Mouse (Mus musculus): Measurements from ENCODE around the gene Dusp15. TPM values are rescaled to one million over a fixed set of nuclear protein-coding genes. Genes with fewer than 3 reads are reported as not detected.

Gene Dusp15
- total RNA-seq, 2 experiments from 2014 or later, result 23.2 to 28.3 TPM

DNA sequence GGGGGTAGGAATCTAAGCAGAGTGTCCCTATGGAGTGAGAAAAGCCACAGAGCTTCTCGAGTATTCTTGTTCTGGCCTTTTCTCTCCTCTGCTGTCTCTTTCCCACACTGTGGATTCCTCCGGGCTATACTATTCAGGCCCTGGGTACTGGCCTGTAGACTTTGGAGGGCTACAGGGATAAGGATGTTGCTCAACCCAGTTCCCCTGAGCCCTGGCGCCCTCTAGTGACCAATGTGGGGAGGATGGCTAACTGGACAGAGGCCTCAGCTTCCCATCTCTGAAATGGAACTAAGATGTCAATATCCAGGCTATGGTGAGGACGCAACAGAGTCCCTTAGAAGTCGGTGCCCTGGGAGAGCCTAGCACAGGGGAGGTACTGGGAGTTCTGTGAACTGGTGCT lies 17.9 kb downstream of the Dusp15 start:
- peak in 1 of 2 experiments; percentile 51 for DNase-seq (ENCODE audit: low spot score in 2 of 2)
- intact Hi-C loops (cut with DNase I), result no loop called here

DNA sequence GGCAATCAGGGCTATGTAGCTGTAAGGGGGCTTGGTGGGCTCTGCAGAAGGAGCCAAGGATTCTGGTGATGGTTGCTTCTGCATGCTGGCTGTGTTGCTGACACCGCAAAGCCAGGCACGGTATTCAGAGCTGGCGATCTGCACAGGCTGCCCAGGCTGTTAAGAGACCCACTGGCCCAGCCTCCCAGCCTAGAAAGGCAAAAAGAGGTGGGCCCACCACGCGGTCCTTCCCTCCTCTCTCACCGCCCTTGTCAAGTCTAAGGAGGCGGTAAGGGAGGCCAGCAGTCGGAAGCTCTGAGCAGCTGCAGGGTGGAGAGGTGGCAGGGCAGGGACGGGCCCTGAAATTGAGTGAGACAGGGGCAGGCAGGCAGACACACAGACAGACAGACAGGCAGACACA lies 18.4 kb downstream of the Dusp15 start, which contains the start of gene Foxs1:
Gene Foxs1 (minus strand): TSS at position 161 of the 400 bp plus-strand sequence.
- no peak for DNase-seq (ENCODE audit: low spot score in 2 of 2)
- intact Hi-C loops (cut with DNase I), result no loop called here

- intact Hi-C loops (cut with DNase I), result no loop called here
- no peak for DNase-seq (ENCODE audit: low spot score in 2 of 2)
These were observed 19.9 kb downstream of the Dusp15 start for GRCm38 (mm10) chr2:152931456-152932160.

DNA sequence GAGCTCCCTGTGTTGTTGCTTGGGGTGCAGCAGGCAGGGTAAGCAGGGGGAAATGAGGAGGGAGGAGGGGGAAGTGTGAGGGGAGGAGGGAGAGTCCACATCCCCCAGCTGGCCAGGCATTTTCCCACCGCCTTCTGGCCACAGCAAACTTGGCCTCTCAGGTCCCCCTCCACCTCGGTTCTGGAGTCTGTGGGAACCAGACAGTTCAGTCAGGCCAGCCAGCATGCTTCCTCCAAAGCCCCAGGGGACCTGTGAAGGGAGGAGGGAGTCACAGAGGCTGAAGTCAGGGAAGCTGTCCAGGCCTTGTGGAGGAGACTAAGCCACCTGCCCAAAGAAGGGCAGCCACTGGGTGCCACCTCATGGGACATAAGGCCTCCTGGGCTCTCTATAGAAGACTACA lies 21.2 kb downstream of the Dusp15 start:
- intact Hi-C loops (cut with DNase I), result no loop called here
- no peak for DNase-seq (ENCODE audit: low spot score in 2 of 2)

- intact Hi-C loops (cut with DNase I), result no loop called here
- no peak for DNase-seq (ENCODE audit: low spot score in 2 of 2)
These were observed 22.5 kb downstream of the Dusp15 start for GRCm38 (mm10) chr2:152928988-152929370.

DNA sequence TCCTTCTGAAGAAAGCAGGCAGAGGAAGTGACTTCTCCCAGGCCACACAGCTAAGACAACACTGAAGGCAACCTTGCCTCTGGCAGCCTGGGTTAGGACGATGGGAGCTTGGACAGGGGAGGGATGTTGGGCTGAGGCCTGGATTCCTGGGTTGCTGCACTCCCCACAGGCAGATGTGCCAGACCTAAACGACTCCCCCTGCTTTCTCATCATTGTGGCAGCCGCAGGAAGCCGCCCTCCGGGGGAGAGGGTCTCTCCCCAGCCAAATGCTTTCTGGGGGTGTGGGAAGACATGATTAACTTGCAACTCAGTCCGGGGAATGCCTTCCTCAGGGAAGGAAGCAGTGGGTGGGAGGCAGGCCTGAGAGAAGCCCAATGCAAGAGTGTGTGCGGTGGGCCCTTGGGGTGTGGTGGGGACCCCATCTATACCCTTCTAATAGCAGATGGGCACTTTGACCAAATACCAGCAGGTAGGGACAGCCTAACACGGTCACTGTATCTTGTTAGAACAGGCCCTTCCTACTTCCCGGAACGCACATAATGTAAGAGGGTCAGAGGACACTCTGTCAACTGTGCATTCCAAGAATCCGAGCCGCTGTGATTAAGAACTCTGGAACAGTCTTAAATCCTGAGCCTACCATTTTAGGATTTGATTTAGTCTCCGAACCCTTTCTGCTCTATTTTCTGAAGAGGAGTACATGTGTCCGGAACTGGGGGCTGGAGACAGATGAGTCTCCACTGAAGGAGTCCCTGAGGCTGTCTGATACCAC lies 23.1 kb downstream of the Dusp15 start:
- no peak for DNase-seq (ENCODE audit: low spot score in 2 of 2)
- intact Hi-C loops (cut with DNase I), result no loop called here

DNA sequence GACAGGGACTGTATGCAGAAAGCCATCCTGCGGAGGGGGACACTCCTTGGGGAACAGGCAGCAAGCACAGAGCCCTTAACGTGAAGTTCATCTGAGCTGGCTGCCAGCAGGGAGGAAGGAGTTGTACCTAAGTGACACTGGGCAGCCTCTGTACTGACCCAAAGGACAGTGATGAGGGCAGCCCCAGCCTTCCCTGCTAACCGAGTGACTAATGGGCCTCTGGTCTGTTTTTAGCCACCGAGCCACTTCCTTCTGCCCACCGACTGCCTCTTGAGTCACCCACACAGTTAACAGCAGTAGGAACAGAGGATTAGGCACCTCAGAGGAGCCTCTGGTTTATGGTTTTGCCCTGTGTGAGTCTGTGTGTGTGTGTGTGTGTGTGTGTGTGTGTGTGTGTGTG lies 24.1 kb downstream of the Dusp15 start:
- intact Hi-C loops (cut with DNase I), result no loop called here
- DNase-seq (ENCODE audit: low spot score in 2 of 2), result no peak

GRCm38 (mm10) chr2:152926896-152927295 lies 24.6 kb downstream of the Dusp15 start:
- intact Hi-C loops (cut with DNase I), result no loop called here
- no peak for DNase-seq (ENCODE audit: low spot score in 2 of 2)

GRCm38 (mm10) chr2:152925189-152925872 lies 26.2 kb downstream of the Dusp15 start:
- no peak for DNase-seq (ENCODE audit: low spot score in 2 of 2)
- intact Hi-C loops (cut with DNase I), result no loop called here

DNA sequence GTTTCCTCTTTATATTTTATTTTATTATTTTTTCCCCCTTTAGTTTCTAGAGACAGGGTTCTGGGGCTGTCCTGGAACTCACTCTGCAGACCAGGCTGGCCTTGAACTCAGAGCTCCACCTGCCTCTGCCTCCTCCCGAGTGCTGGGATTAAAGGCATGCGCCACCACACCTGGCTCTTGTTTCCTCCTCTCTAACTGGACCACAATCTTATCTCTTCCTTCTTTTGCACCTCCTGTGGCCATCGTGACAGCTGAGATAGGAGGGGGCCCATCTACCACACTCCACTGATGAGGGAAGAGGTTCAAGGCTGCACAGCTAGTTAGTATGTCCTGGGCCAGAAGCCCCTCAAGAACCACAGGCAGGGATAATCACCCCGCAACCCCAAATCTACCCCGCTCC lies 27.0 kb downstream of the Dusp15 start:
- DNase-seq (ENCODE audit: low spot score in 2 of 2), result no peak
- intact Hi-C loops (cut with DNase I), result no loop called here

GRCm38 (mm10) chr2:152924128-152924527 lies 27.4 kb downstream of the Dusp15 start:
- intact Hi-C loops (cut with DNase I), result no loop called here
- no peak for DNase-seq (ENCODE audit: low spot score in 2 of 2)

- no peak for DNase-seq (ENCODE audit: low spot score in 2 of 2)
- intact Hi-C loops (cut with DNase I), result no loop called here
These were observed 27.9 kb downstream of the Dusp15 start for GRCm38 (mm10) chr2:152923621-152924020.

- DNase-seq (ENCODE audit: low spot score in 2 of 2), result no peak
- intact Hi-C loops (cut with DNase I), result no loop called here
These were observed 29.1 kb downstream of the Dusp15 start for GRCm38 (mm10) chr2:152922376-152922775.

DNA sequence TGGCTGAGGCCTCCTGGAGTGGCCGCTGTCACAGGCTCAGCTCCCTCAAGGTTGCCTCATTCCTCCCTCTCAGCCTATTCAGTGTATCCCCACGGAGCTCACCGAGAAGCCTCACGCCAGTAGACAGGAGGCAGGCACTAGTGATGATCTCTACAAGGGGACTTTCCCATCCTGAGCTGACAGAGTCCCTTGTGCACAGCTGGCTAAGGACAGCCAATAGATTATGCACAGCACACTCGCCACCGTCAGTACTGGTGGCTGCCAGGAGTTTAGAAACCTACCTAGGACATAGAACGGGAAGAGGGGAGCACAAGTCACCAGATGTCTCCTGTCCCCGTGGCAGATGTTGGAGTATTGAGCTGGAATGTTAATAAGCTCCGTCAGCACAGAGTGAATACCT lies 33.8 kb downstream of the Dusp15 start:
- DNase-seq (ENCODE audit: low spot score in 2 of 2), result no peak
- intact Hi-C loops (cut with DNase I), result no loop called here

DNA sequence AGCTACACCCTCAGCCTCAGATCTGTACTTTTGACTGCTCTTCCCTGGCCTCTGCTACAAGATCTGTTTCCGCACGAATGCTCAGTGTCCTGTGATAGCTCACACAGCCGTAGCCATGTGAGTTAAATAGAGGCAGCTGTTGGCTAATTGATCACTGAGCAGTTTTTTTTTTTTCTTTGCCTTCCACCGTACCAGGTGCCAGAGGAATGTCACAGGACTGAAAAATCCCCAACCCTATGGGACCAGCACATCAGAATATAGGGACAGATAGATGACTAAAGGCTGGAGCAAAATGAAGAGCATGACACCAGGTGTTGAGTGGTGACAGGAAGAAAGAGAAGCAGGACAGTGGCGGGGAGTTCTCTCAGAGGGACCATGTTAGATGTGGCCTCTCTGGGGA lies 35.4 kb downstream of the Dusp15 start:
- intact Hi-C loops (cut with DNase I), result no loop called here
- no peak for DNase-seq (ENCODE audit: low spot score in 2 of 2)

- no peak for DNase-seq (ENCODE audit: low spot score in 2 of 2)
- intact Hi-C loops (cut with DNase I), result loop anchor here (2.0 kb wide), 1 partner anchor 227 kb away; no protein-coding TSS in a partner anchor
These were observed 36.0 kb downstream of the Dusp15 start for GRCm38 (mm10) chr2:152915453-152915852.

DNA sequence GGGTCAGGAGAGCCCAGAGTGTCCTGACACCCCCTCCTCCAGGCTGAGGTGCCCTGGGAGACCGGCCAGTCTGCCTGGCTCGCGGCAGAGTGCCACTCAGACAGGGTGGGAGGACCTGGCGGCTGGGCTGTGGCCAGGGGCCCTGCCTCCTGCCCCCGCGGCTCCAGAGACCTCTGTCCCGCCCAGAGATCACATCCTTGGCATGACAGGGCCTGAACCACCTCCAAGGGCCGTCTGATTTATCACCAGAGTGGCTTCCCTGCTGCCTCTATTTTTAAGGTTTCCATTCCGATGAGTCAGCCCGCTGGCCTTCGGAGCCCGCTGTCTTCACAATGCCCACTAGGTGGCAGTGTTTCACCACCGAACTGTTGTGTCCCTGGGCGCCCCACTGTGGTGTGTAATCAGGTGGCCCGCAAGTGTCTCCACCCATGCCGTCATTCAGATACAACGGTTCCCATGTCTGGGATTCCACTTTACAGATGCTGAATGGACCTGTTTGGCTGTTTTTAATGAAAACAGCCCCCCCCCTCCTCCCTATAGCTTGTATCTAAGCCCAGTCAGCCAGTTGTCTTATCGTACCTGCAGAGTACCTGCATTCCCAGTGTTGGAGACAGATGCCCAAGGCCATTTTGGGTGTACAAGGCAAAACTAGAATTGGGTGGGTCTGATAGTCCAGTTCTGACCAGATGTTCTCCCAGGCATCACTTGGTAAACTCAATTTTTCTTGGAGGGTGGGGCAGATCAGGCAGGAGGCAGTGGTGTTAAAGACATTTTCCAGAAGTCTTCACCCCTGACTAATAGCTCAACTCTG lies 37.0 kb downstream of the Dusp15 start:
- intact Hi-C loops (cut with DNase I), result loop anchor here (2.0 to 5.0 kb wide), 2 partner anchors 103 to 228 kb away; partner anchors contain the start of gene Pdrg1
- peak; percentile 92 to 94 for DNase-seq (ENCODE audit: low spot score in 2 of 2)

GRCm38 (mm10) chr2:152913471-152913870 lies 38.0 kb downstream of the Dusp15 start:
- DNase-seq (ENCODE audit: low spot score in 2 of 2), result no peak
- intact Hi-C loops (cut with DNase I), result loop anchor here (5.0 kb wide), 1 partner anchor 104 kb away; the partner anchor contains the start of gene Pdrg1

GRCm38 (mm10) chr2:152911432-152911831 lies 40.1 kb downstream of the Dusp15 start:
- intact Hi-C loops (cut with DNase I), result loop anchor here (5.0 kb wide), 1 partner anchor 106 kb away; the partner anchor contains the start of gene Pdrg1

More at GRCm38 (mm10) chr2:152911432-152911831, 40.1 kb downstream of the Dusp15 start:
- DNase-seq (ENCODE audit: low spot score in 2 of 2), result no peak

Measured in left cerebral cortex, postnatal 14 days (tissue).